Mouse (Mus musculus) 416B (cell line): ENCODE results near the gene Olfr1512.

Experiments
- DNase-seq: peaks from one replicate; pipeline ENCODE4 v3.0.0; 2011; ENCODE audit warnings: low read depth

The Olfr1512 gene

GRCm38 (mm10) chr14:52379068-52379467, at the start of gene Olfr1512:
Olfr1512 (minus strand) TSS chr14:52379168.
- no peak for DNase-seq

DNA sequence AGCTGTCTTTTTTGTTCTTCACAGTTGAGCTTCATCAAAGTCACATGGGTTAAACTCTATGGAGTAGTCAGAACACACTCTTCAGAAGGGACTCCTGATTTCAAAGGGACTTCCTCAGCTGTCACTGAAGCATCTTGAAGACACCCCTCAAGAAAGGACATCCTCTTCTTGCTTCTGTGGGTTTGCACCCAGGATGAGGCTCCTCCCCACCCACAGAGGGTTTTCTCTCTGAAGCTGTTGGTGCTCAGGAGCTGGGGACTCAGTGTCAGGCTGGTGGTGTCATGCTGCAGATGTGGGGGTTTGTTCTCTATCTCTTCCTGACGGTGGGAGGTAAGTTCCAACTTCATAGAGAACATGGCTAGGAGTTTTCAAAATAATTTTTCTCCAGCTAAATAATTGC, 48.7 kb upstream of the Olfr1512 start:
- DNase-seq, result no peak

- DNase-seq, result no peak
These were observed 35.3 kb upstream of the Olfr1512 start, which contains the start of gene Olfr1510 for GRCm38 (mm10) chr14:52414273-52414672. Olfr1510 (minus strand) TSS chr14:52414373.

DNA sequence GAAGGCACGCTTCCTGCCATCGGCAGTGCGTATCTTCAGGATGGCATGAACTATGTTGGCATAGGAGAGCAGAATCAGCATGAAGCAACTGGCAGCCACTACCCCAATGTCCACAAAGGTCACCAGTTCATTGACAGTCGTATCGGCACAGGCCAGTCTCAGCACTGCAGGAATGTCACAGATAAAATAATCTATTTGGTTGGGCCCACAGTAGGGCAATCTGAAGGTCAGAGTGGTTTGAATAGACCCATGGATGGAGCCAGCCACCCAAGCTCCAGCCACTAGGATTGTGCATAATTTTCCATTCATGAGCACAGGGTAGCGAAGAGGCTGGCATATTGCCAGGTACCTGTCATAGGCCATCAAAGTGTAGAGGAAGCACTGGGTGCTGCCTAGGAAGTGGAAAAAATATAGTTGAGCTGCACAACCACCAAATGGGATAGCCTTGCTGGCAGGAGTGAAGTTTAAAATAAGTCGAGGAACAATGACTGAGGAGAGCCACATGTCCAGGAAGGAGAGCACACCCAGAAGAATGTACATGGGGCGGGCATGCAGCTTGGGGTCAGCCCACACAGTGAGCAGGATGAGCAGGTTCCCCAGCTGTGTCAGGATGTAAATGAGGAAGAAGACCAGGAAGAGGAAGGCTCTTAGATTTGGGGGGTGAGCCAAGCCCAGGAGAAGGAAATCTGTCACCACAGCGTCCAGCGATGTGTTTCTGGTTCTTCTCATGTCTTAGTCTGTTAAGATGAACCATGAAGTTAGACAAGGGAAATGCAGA, 31.4 kb upstream of the Olfr1512 start:
- DNase-seq, result peak; percentile 45

GRCm38 (mm10) chr14:52397279-52397678, 18.3 kb upstream of the Olfr1512 start, which contains the start of gene Olfr1511:
Olfr1511 (minus strand) TSS chr14:52397379.
- DNase-seq, result no peak

GRCm38 (mm10) chr14:52390084-52390848, 11.3 kb upstream of the Olfr1512 start:
- DNase-seq, result peak; percentile 41

DNA sequence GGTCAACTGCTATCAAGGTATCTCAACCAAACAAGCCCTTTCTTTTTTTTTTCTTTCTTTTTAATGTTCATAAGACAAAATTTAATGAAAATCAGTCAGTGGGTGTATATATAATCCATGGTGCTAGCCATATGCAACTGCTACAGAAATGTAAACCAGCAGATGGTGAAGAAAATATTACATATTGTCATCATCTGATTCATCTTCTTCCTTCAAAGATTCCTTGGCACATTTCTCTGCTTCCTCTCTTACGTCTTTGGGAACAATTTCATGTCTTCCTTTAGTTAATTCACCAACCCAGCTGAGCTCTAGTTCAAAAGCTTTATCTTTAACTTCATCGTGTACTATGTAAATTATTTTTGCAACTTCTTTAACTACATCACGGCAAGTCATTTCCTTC, 10.2 kb downstream of the Olfr1512 start:
- DNase-seq, result no peak

- no peak for DNase-seq
These were observed 22.7 kb downstream of the Olfr1512 start, which contains the start of gene Olfr1513 for GRCm38 (mm10) chr14:52356308-52356707. Olfr1513 (minus strand) TSS chr14:52356408.

GRCm38 (mm10) chr14:52339512-52339852, 39.5 kb downstream of the Olfr1512 start:
- no peak for DNase-seq

GRCm38 (mm10) chr14:52338751-52339511, 40.0 kb downstream of the Olfr1512 start:
- peak; percentile 86 for DNase-seq

- no peak for DNase-seq
These were observed 46.8 kb downstream of the Olfr1512 start for GRCm38 (mm10) chr14:52332171-52332570.

GRCm38 (mm10) chr14:52331069-52331750, 47.8 kb downstream of the Olfr1512 start:
- no peak for DNase-seq

DNA sequence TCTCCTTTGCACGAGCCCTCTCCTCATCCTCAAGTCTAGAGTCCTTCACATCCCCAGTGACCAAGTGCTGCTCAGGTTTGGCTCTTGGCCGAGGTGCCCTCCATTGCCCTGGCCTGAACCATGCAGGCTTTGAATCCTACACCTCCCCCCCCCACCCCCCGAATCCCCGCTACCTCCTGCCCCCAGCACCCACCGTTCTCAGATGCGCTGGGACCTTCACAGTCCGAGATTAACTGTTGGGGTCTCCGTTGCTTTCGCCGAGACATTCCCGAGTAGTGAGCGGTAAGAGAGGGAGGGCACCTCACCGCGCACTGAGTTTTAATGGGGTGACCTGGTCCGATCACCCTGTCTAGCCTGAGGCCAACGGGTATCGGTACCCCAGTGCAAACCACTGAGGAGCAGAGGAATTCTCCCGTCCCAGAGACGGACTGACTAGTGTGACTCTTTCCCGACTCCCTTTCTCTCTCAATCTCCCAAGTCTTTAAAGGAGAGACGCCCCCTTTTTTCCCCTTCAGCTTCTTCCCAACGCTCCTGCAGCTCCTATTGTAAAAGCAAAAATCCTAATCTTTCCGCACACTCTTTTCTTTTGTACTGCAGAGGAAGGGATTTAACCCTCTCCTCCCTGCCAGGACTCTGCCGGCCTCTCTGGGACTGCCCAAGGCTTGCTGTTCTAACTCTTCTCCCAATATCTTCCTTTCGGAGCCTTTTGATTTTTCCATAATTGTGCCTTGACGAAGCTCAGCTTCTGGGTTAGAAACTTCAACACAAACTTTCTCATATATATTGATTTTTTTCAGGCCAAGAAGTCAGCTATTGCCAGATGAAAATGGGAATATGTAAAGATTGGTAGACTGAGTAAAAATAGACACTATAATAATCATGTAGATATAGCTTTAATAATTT, 50.8 kb downstream of the Olfr1512 start, which contains the start of gene Sall2:
Gene Sall2 (minus strand): TSS at position 853 of the 903 bp plus-strand sequence.
- DNase-seq, result no peak

DNA sequence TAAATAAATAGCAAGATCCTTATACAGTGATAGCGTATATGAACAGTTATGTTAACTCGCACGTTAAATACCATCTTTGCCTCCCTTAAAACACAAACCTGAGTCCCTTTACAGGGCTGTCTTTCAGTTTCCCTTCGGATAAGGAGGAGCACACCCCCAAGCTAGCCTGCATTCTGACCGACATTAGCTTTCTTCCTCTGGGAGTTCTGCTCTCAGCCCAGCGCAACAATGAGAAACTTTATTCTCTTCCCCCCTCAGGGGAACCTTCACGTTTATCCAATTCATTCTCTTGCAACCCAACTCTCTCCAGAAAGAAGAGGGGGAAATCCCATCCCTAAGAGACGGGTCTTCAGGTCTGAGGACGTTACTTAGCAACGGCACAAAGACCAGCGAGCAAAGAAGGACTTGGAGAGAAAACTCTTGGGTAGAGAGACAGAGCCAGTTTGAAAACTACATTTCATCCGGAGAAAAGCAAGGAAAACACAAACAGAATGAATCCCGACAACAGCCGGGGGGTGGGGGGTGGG, 51.5 kb downstream of the Olfr1512 start:
- DNase-seq, result no peak

DNA sequence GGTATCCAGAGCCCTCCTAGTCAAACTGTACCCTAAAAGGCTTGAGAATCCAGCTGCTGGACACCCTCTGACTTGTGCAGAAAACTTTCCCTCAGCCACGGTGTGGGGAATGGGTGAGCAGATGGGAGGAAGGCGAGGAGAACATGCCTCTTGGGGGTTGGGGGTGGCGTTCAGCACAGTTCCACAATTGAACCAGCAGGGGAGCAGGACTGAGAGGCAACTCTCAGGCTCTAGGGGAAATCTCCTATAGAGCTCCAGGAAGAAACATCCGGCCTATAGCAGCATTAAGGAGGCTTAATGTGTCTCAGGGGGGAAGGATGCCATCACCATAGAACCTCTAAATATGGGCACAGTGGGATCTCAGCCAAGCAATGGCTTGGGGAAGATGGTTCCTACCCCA, 53.1 kb downstream of the Olfr1512 start:
- DNase-seq, result no peak
